Comparison of ENCODE assay signal across 8 mouse cellular contexts in genomic region chr6:146501316-146501865, GRCm38 (mm10). TPM values are rescaled to one million over a fixed set of nuclear protein-coding genes. Genes with fewer than 3 reads are reported as not detected.
A peak's percentile ranks its signal among the peaks of the same experiment; 100 is the strongest.
DNase-seq lines count a peak whose midpoint lies in the region; ATAC-seq and TF ChIP-seq lines count a peak whose summit lies in the region.

No protein-coding gene starts in this region.

- TF ChIP-seq EP300 in liver, embryonic 14.5 days (IDR thresholded peaks at IDR 0.05; ENCODE audit: low read depth), result no peak

- DNase-seq in neural tube, embryonic 11.5 days (ENCODE audit: low spot score), result peak; percentile 58
- no peak for DNase-seq in neural tube, embryonic 10.5 days (ENCODE audit: extremely low spot score, low spot score)
- DNase-seq in cerebellum, postnatal 36 days, result peak; percentile 6 to 38
- peak; percentile 98 for DNase-seq in heart, adult 11 months
- peak in 2 of 3 experiments; percentile 4 to 22 for DNase-seq in liver, embryonic 14.5 days (ENCODE audit: low read depth in 3 of 3, low spot score in 3 of 3)

- H3K27me3 ChIP-seq in neural tube, embryonic 11.5 days (ENCODE audit: control insufficient read depth, insufficient read depth, low read length), result 0 out of 2 replicates have a peak, but pooled peaks cover 2% of the 10 kb centered on the region
- 0 out of 2 replicates have a peak, but pooled peaks cover 2% of the 10 kb centered on the region for H3K27me3 ChIP-seq in intestine, embryonic 16.5 days (replicated peaks; ENCODE audit: control insufficient read depth, insufficient read depth, low read length)
- peaks cover 8% of the 10 kb centered on the region for H3K27me3 ChIP-seq in liver, embryonic 14.5 days (ENCODE audit: control insufficient read depth, insufficient read depth, low read length)
- no peaks in the 10 kb centered on the region for H3K27me3 ChIP-seq in myocyte (ENCODE audit: control insufficient read depth, insufficient read depth, insufficient read length)
- no peaks in the 10 kb centered on the region for H3K27me3 ChIP-seq in testis, adult 2 months (ENCODE audit: control insufficient read depth, insufficient read depth, low read length)

- 1% methylated on average over 30 of the region's 30 CpGs for WGBS in neural tube, embryonic 11.5 days
- WGBS in intestine, embryonic 16.5 days, result 1% methylated on average over 30 of the region's 30 CpGs
- under 1% methylated on average over 30 of the region's 30 CpGs for WGBS in liver, embryonic 14.5 days (ENCODE audit: insufficient replicate concordance)

- no peak for TF ChIP-seq POLR2A in myocyte (IDR thresholded peaks at IDR 0.05; ENCODE audit: insufficient read length, low read depth)
- no peak for TF ChIP-seq POLR2A in testis, adult 2 months (IDR thresholded peaks at IDR 0.05; ENCODE audit: control insufficient read depth, low read depth, low read length)

- peak overlapping the region; percentile 2 for H3ac ChIP-seq in myocyte (ENCODE audit: control insufficient read depth, insufficient read length)

- TF ChIP-seq CTCF in liver, embryonic 14.5 days (IDR thresholded peaks at IDR 0.05; ENCODE audit: low read depth), result no peak
- no peak for TF ChIP-seq CTCF in testis, adult 2 months (IDR thresholded peaks at IDR 0.05; ENCODE audit: control insufficient read depth, insufficient read depth, insufficient replicate concordance, low read depth, low read length)

- peak overlapping the region; percentile 79 for H3K4me2 ChIP-seq in neural tube, embryonic 11.5 days (ENCODE audit: low read depth)
- peak overlapping the region; percentile 99 for H3K4me2 ChIP-seq in intestine, embryonic 16.5 days (ENCODE audit: low read depth, low read length)
- peak overlapping the region; percentile 63 for H3K4me2 ChIP-seq in liver, embryonic 14.5 days (ENCODE audit: low read depth)
- H3K4me2 ChIP-seq in myocyte (ENCODE audit: low read depth), result peak overlapping the region; percentile 81

- H3K27ac ChIP-seq in neural tube, embryonic 11.5 days (ENCODE audit: low read depth, low read length), result no peak overlapping the region
- peak overlapping the region; percentile 66 for H3K27ac ChIP-seq in intestine, embryonic 16.5 days (ENCODE audit: low read length)
- H3K27ac ChIP-seq in liver, embryonic 14.5 days, result no peak overlapping the region
- H3K27ac ChIP-seq in testis, adult 2 months (ENCODE audit: control insufficient read depth, insufficient read depth, low read depth, low read length), result peak overlapping the region; percentile 41

- peaks cover 5% of the 10 kb centered on the region for H3K79me2 ChIP-seq in myocyte (ENCODE audit: control insufficient read depth, insufficient read depth)

- H3K9ac ChIP-seq in neural tube, embryonic 11.5 days (ENCODE audit: low read length), result peak overlapping the region; percentile 16
- peak overlapping the region; percentile 78 for H3K9ac ChIP-seq in intestine, embryonic 16.5 days (ENCODE audit: low read depth, low read length)
- H3K9ac ChIP-seq in liver, embryonic 14.5 days (replicated peaks), result peak overlapping the region; percentile 24; the same call in 1 of the 2 replicates

- H3K9me3 ChIP-seq in neural tube, embryonic 11.5 days (ENCODE audit: control insufficient read depth, low read length), result no peaks in the 10 kb centered on the region
- H3K9me3 ChIP-seq in intestine, embryonic 16.5 days (ENCODE audit: control insufficient read depth, low read length), result no peaks in the 10 kb centered on the region
- H3K9me3 ChIP-seq in liver, embryonic 14.5 days (ENCODE audit: control insufficient read depth, low read length), result no peaks in the 10 kb centered on the region

- peak; percentile 55 for ATAC-seq in neural tube, embryonic 11.5 days (ENCODE audit: insufficient read depth, low FRiP score, low TSS enrichment)
- peak; percentile 52 for ATAC-seq in intestine, embryonic 16.5 days
- peak; percentile 16 for ATAC-seq in liver, embryonic 14.5 days (ENCODE audit: insufficient read depth)

- peaks cover 7% of the 10 kb centered on the region for H3K4me1 ChIP-seq in neural tube, embryonic 11.5 days (ENCODE audit: control insufficient read depth, insufficient read depth, low read length)
- peaks cover 11% of the 10 kb centered on the region; the same call in 1 of the 2 replicates for H3K4me1 ChIP-seq in intestine, embryonic 16.5 days (ENCODE audit: control insufficient read depth, insufficient read depth, low read length)
- peaks cover 0 to 12% of the 10 kb centered on the region in 2 experiments; a peak in 2 of 4 replicates for H3K4me1 ChIP-seq in liver, embryonic 14.5 days (replicated peaks; ENCODE audit: control insufficient read depth in 2 of 2, insufficient read depth in 2 of 2, low read length in 1 of 2)
- H3K4me1 ChIP-seq in testis, adult 2 months (ENCODE audit: control insufficient read depth, insufficient read depth, low read length), result peaks cover 9% of the 10 kb centered on the region

- H3K4me3 ChIP-seq in neural tube, embryonic 11.5 days (ENCODE audit: low read depth, low read length), result peak overlapping the region; percentile 53
- H3K4me3 ChIP-seq in intestine, embryonic 16.5 days (ENCODE audit: low read length), result peak overlapping the region; percentile 84
- peak overlapping the region; percentile 55 to 68 for H3K4me3 ChIP-seq in liver, embryonic 14.5 days (ENCODE audit: insufficient read depth in 1 of 2, low read depth in 2 of 2, low read length in 2 of 2)
- H3K4me3 ChIP-seq in myocyte, result peak overlapping the region; percentile 70
- peak overlapping the region; percentile 77 for H3K4me3 ChIP-seq in testis, adult 2 months (ENCODE audit: control insufficient read depth, low read depth, low read length)

- H3K36me3 ChIP-seq in neural tube, embryonic 11.5 days (ENCODE audit: control insufficient read depth, insufficient read depth, low read length), result no peaks in the 10 kb centered on the region
- H3K36me3 ChIP-seq in intestine, embryonic 16.5 days (ENCODE audit: control insufficient read depth, insufficient read depth, low read length), result no peaks in the 10 kb centered on the region
- no peaks in the 10 kb centered on the region for H3K36me3 ChIP-seq in liver, embryonic 14.5 days (replicated peaks; ENCODE audit: control insufficient read depth, insufficient read depth, low read depth)
- no peaks in the 10 kb centered on the region for H3K36me3 ChIP-seq in myocyte (ENCODE audit: control insufficient read depth, insufficient read depth)
- no peaks in the 10 kb centered on the region for H3K36me3 ChIP-seq in testis, adult 2 months (ENCODE audit: control insufficient read depth, insufficient read depth, low read length)

TF ChIP-seq in myocyte, 11 proteins besides CTCF, POLR2A, EP300 and RAD21:
- TF ChIP-seq MYOG (IDR thresholded peaks at IDR 0.05; ENCODE audit: control insufficient read depth in 1 of 3, insufficient read depth in 1 of 3, insufficient read length in 2 of 3, low read depth in 2 of 3) (no peak), MAX (IDR thresholded peaks at IDR 0.05; ENCODE audit: low read depth) (no peak), POLR2AphosphoS2 (IDR thresholded peaks at IDR 0.05; ENCODE audit: insufficient read length, low read depth) (no peak), E2F4 (IDR thresholded peaks at IDR 0.05; ENCODE audit: insufficient read depth) (no peak), MYOD1 (IDR thresholded peaks at IDR 0.05; ENCODE audit: control insufficient read depth in 1 of 3, insufficient read length in 2 of 3, low read depth in 2 of 3) (no peak), TCF12 (IDR thresholded peaks at IDR 0.05; ENCODE audit: insufficient read depth, poor library complexity, severe bottlenecking) (no peak), CEBPB (IDR thresholded peaks at IDR 0.05; ENCODE audit: insufficient read depth, poor library complexity, severe bottlenecking) (no peak), SRF (IDR thresholded peaks at IDR 0.05; ENCODE audit: control insufficient read depth, insufficient read length, low read depth) (no peak), USF1 (IDR thresholded peaks at IDR 0.05; ENCODE audit: low read depth) (no peak), TCF3 (IDR thresholded peaks at IDR 0.05; ENCODE audit: insufficient read length, low read depth) (no peak), REST (IDR thresholded peaks at IDR 0.05; ENCODE audit: insufficient read depth, insufficient read length) (no peak)

RNA-seq across cellular contexts. Expression of gene Itpr2, which starts 0.6 kb away (rescaled TPM):
- polyA plus RNA-seq in neural tube, embryonic 11.5 days (2014; fragmentation: Nextera tagmentation; extraction: Ambion mirVana), result 4.7 and 6.0 TPM in 2 replicates
- 7.5 and 8.5 TPM in 2 replicates for polyA plus RNA-seq in intestine, embryonic 16.5 days (2015; fragmentation: Nextera tagmentation; extraction: Ambion mirVana)
- 0.53 and 0.64 TPM in 2 replicates for polyA plus RNA-seq in liver, embryonic 14.5 days (2012; rRNA removed)
- 1.7 and 2.5 TPM in 2 replicates for polyA plus RNA-seq in liver, embryonic 14.5 days (2014; fragmentation: Nextera tagmentation; extraction: Ambion mirVana)
- 4.7 TPM for polyA plus RNA-seq in myocyte (2012; fragmentation: generic; extraction: Trizol)
- 5.5 and 6.9 TPM in 2 replicates for polyA plus RNA-seq in testis, adult 2 months (2012; rRNA removed)

Comparison
In these comparisons a context has a peak if more than half of its experiments do, and no peak if none do; other contexts are left out.
1. H3K27ac ChIP-seq: peak in intestine, embryonic 16.5 days (single experiment) and testis, adult 2 months (single experiment); none in neural tube, embryonic 11.5 days (single experiment) and liver, embryonic 14.5 days (single experiment).
2. H3K9ac ChIP-seq: peak in every context shown above with its lines; median percentile 78 in intestine, embryonic 16.5 days; 24 in liver, embryonic 14.5 days; 16 in neural tube, embryonic 11.5 days.
3. Peak in every context shown above with its lines, with median percentiles within 50 percentile points of each other: ATAC-seq, H3K4me2 ChIP-seq and H3K4me3 ChIP-seq.